Mouse (Mus musculus) liver, postnatal 0 days (tissue): ENCODE results near the gene 9130230L23Rik. TPM values are rescaled to one million over a fixed set of nuclear protein-coding genes. Genes with fewer than 3 reads are reported as not detected.
A peak's percentile ranks its signal among the peaks of the same experiment; 100 is the strongest.

Source experiments
- ATAC-seq: fragments of 200-750 bp; cut with Nextera tagmentation; 2 replicates; pipeline ENCODE4 v1.8.0; 2017; ENCODE audit warnings: mild to moderate bottlenecking, moderate library complexity
- DNase-seq: peaks from one replicate; pipeline ENCODE4 v3.0.0-alpha.2; 2016
- H3K27ac ChIP-seq: fragments of 300-500 bp; sonication (generic); 2 replicates; pipeline ENCODE4 v1.5.1; 2014; ENCODE audit warnings: antibody characterized with exemption, moderate library complexity, mild to moderate bottlenecking, low read depth
- H3K27me3 ChIP-seq: fragments of 300-500 bp; sonication (generic); 2 replicates; pipeline ENCODE4 v1.6.1; 2014; ENCODE audit warnings: low read length, control low read depth, mixed read lengths; ENCODE audit not compliant: insufficient read depth
- H3K36me3 ChIP-seq: fragments of 300-500 bp; sonication (generic); replicated peaks from 2 replicates; pipeline ENCODE4 v1.6.1; 2014; ENCODE audit warnings: mild to moderate bottlenecking, control low read depth, low read length, moderate library complexity, mixed read lengths; ENCODE audit not compliant: insufficient read depth
- H3K4me1 ChIP-seq: fragments of 300-500 bp; sonication (generic); 2 replicates; pipeline ENCODE4 v1.6.1; 2014; ENCODE audit warnings: antibody characterized with exemption, mild to moderate bottlenecking, control low read depth; ENCODE audit not compliant: insufficient read depth
- H3K4me2 ChIP-seq: fragments of 300-500 bp; sonication (generic); 2 replicates; pipeline ENCODE4 v1.6.1; 2014; ENCODE audit warnings: low read depth, mild to moderate bottlenecking, low read length, moderate library complexity, mixed read lengths
- H3K4me3 ChIP-seq: fragments of 300-500 bp; sonication (generic); 2 replicates; pipeline ENCODE4 v1.5.1; 2014; ENCODE audit warnings: low read depth, low read length
- H3K9ac ChIP-seq: fragments of 300-500 bp; sonication (generic); replicated peaks from 2 replicates; pipeline ENCODE4 v1.6.1; 2014; ENCODE audit warnings: mild to moderate bottlenecking, moderate library complexity
- H3K9me3 ChIP-seq: fragments of 300-500 bp; sonication (generic); 2 replicates; pipeline ENCODE4 v1.6.1; 2016; ENCODE audit warnings: mild to moderate bottlenecking, control low read depth, low read length, mixed read lengths
- CTCF ChIP-seq: sonication (generic); IDR thresholded peaks from 2 replicates; pipeline ENCODE4 v1.5.1; 2016; ENCODE audit warnings: antibody characterized with exemption, low read depth
- EP300 ChIP-seq: IDR thresholded peaks from 2 replicates; pipeline ENCODE4 v1.6.1; 2016; ENCODE audit warnings: antibody characterized with exemption, low read depth, mild to moderate bottlenecking
- WGBS: fragments of 180-500 bp; shearing (Covaris S2); extraction: QIAGEN DNeasy Blood & Tissue Kit; methylation state at CpG from one replicate; pipeline ENCODE4 v1.1.7; 2014; ENCODE audit not compliant: insufficient replicate concordance; 5-methylcytosine and 5-hydroxymethylcytosine counted together
- polyA plus RNA-seq: library from polyadenylated mRNA; unstranded; fragments of >200 nt; fragmentation: Nextera tagmentation; extraction: Ambion mirVana; gene quantifications from 2 replicates; pipeline ENCODE4 v1.2.1, GENCODE M21; 2015

The 9130230L23Rik gene
- 0.20 TPM in 1 of 2 replicates, not detected in the other for polyA plus RNA-seq

DNA sequence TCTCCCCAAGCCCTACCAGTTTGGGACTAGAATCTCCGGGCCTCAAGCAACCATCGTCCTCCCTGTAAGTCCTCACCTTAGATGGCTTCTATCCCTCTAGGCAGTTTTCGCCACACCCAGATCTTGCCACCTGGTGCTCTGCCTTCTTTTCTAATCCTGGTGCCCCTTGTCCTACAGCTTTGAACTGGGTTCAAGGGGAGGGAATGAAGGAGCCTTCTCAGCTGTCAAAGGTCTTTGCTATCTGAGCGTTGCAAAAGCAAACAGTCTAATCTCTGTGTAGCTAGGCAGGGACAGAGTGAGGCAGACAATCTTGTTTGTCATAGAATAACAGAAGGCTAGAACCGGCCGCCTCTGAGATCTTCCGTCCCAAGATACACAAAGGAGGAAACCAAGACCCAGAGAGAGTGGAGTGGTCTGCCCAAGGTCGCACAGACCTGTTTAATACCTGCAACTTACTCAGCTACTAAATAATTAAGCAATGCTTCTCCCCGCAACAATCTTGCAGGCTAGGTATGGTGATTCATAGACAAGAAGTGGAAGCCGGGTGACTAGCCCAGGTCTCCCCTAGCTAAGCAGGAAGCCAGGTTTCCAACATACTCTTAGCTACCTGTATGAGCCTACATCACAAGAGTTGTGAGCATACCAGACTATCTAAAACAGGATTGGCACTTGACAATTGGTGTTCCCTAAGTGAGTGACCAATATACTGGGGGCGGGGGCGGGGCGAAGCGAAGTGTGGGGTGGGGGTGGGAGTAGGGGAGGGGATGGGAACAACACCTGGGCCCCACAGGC lies at the start of gene 9130230L23Rik:
Gene 9130230L23Rik, minus strand, starts transcription at position 152 of the 792 bp plus-strand sequence.
- H3K4me3 ChIP-seq: no peak within 1 kb of the TSS
- no peaks in the 10 kb centered on the region for H3K36me3 ChIP-seq
- no peak for TF ChIP-seq CTCF
- peak; percentile 31; the same call in 1 of the 2 replicates for ATAC-seq
- peaks cover 7% of the 10 kb centered on the region; the same call in 1 of the 2 replicates for H3K4me1 ChIP-seq
- peak within 1 kb of the TSS; percentile 60 for H3K4me2 ChIP-seq
- H3K27me3 ChIP-seq: no peaks in the 10 kb centered on the region
- 0 out of 2 replicates have a peak within 1 kb of the TSS, but pooled peaks have one; percentile 13 for H3K9ac ChIP-seq
- peak within 1 kb of the TSS; percentile 30; the same call in 1 of the 2 replicates for H3K27ac ChIP-seq
- H3K9me3 ChIP-seq: no peaks in the 10 kb centered on the region
- no peak for DNase-seq
- WGBS: 42% methylated on average over 14 of the region's 14 CpGs

DNA sequence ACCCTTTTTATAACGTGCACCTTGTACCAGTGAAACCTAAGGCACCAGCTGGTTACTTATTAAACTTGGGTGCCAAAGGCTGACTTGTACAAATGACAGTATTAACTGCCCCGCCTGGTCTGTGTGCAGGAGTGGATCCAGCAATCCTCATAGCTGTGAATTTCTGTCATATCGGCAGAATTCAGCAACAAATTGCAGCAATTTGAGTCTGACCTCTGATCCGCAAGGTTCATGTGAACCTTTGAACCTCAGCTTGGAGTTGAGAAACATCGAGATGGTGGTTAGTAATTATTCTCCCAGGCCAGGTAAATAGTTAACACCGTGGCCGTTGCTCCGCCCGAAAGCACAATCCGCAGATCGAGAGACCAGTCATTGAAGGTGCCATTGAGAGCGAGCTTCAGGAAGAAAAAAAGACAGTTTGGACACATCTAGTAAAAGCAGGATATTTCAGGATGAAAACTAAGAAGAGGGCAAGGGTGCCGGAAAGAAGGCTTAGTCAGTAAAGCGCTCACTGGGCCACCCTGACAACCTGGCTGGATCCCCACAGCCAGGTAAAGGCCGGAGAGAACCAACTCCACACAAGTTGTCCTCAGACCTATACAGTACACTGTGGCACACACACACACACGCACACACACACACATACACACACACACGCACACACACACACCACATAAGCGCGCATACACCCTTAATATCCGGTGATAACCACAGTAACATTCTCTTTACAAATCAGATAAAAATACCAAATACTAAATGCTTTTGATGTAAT lies 48.9 kb upstream of the 9130230L23Rik start:
- H3K27ac ChIP-seq: peak overlapping the region; percentile 80

DNA sequence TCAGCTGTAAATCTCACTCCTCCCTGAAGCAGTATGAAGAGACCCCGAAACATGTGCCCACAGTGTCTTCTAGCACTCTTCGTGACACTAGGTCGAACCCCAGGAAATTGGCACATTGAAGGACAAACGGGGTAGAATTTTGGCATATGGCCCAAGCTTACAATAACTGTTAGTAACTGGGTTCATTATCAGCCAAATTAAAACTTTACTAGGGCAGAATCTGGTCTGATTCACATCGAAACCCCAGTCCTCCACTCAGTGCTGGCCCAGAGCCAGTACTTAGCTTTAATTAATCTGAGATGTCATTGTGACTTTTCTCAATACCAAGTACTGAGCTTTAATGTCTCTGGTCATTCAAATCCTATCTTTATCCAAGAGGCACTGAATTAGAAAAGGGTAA lies 46.8 kb upstream of the 9130230L23Rik start:
- no peak for ATAC-seq
- Histone ChIP-seq H3K4me3 (no peak overlapping the region), H3K4me1 (peaks cover 12% of the 10 kb centered on the region), H3K27ac (no peak overlapping the region), H3K27me3 (no peaks in the 10 kb centered on the region), H3K9me3 (no peaks in the 10 kb centered on the region), H3K4me2 (no peak overlapping the region), H3K9ac (no peak overlapping the region), H3K36me3 (no peaks in the 10 kb centered on the region)
- DNase-seq: no peak
- WGBS: 66% methylated on average over 5 of the region's 5 CpGs
- TF ChIP-seq CTCF (no peak), EP300 (no peak)

More for the DNA sequence above, 48.9 kb upstream of the 9130230L23Rik start:
- 65% methylated on average over 20 of the region's 20 CpGs for WGBS
- DNase-seq (peak; percentile 53), ATAC-seq (peak; percentile 92)
- H3K27me3 ChIP-seq: no peaks in the 10 kb centered on the region
- H3K4me3 ChIP-seq: peak overlapping the region; percentile 33
- peaks cover 3% of the 10 kb centered on the region; the same call in 1 of the 2 replicates for H3K36me3 ChIP-seq
- H3K4me2 ChIP-seq: peak overlapping the region; percentile 63
- H3K4me1 ChIP-seq: peaks cover 7% of the 10 kb centered on the region; the same call in 1 of the 2 replicates
- peak overlapping the region; percentile 49 for H3K9ac ChIP-seq
- TF ChIP-seq EP300 (peak; percentile 71), CTCF (no peak)
- H3K9me3 ChIP-seq: no peaks in the 10 kb centered on the region

- Histone ChIP-seq H3K4me2 (no peak overlapping the region), H3K36me3 (no peaks in the 10 kb centered on the region), H3K4me1 (peaks cover 15% of the 10 kb centered on the region), H3K27ac (no peak overlapping the region; the same call in 1 of the 2 replicates), H3K27me3 (no peaks in the 10 kb centered on the region), H3K9me3 (no peaks in the 10 kb centered on the region), H3K9ac (no peak overlapping the region), H3K4me3 (no peak overlapping the region)
- TF ChIP-seq EP300 (no peak), CTCF (no peak)
- 63% methylated on average over 3 of the region's 3 CpGs for WGBS
- DNase-seq (no peak), ATAC-seq (no peak)
Observed at GRCm38 (mm10) chr5:66046356-66046755, 42.3 kb upstream of the 9130230L23Rik start.

- no peak overlapping the region for H3K9ac ChIP-seq
- no peak overlapping the region for H3K4me3 ChIP-seq
- peaks cover 21% of the 10 kb centered on the region for H3K4me1 ChIP-seq
- ATAC-seq (peak; percentile 81), DNase-seq (no peak)
- no peaks in the 10 kb centered on the region for H3K27me3 ChIP-seq
- WGBS: 36% methylated on average over 3 of the region's 3 CpGs
- H3K4me2 ChIP-seq: no peak overlapping the region
- H3K36me3 ChIP-seq: no peaks in the 10 kb centered on the region
- TF ChIP-seq EP300: peak; percentile 64
- no peak for TF ChIP-seq CTCF
- H3K27ac ChIP-seq: peak overlapping the region; percentile 49
- no peaks in the 10 kb centered on the region for H3K9me3 ChIP-seq
Observed at GRCm38 (mm10) chr5:66043897-66044296, 39.8 kb upstream of the 9130230L23Rik start.
